Mouse (Mus musculus): ENCODE data around the gene Fgfr2.

- TF ChIP-seq POLR2A (IDR thresholded peaks at IDR 0.05; ENCODE audit: low read depth, low read length): no peak
- TF ChIP-seq CTCF (IDR thresholded peaks at IDR 0.05; ENCODE audit: extremely low read depth, insufficient read length, insufficient replicate concordance, low read depth, low read length): no peak
Observed at GRCm38 (mm10) chr7:130211411-130211810, 2911.7 kb downstream of the Fgfr2 start.

All from small intestine, adult 2 months (tissue).